Mouse (Mus musculus) liver, adult 2 months (tissue): ENCODE measurements around the gene Tekt3. TPM values are rescaled to one million over a fixed set of nuclear protein-coding genes. Genes with fewer than 3 reads are reported as not detected.
A peak's percentile ranks its signal among the peaks of the same experiment; 100 is the strongest.

Experiments used
- DNase-seq: peaks from one replicate; pipeline ENCODE4 v3.0.0-alpha.2; 2011; ENCODE audit warnings: low read depth, low spot score; ENCODE audit errors: extremely low read depth
- H3K27ac ChIP-seq: fragments of 200-500 bp; replicated peaks from 2 replicates; pipeline ENCODE4 v1.5.1; 2012; ENCODE audit warnings: low read depth, mild to moderate bottlenecking, control low read depth, inconsistent platforms, low read length; ENCODE audit not compliant: insufficient read depth
- H3K27me3 ChIP-seq: fragments of 200-500 bp; 2 replicates; pipeline ENCODE4 v1.6.1; 2012; ENCODE audit warnings: mild to moderate bottlenecking, moderate library complexity, low read length, inconsistent platforms; ENCODE audit not compliant: control insufficient read depth, insufficient read depth
- H3K36me3 ChIP-seq: fragments of 200-500 bp; 2 replicates; pipeline ENCODE4 v1.6.1; 2012; ENCODE audit warnings: low read length, inconsistent platforms; ENCODE audit not compliant: control insufficient read depth, insufficient read depth
- H3K4me1 ChIP-seq: fragments of 200-500 bp; 2 replicates; pipeline ENCODE4 v1.6.1; 2011; ENCODE audit warnings: low read length; ENCODE audit not compliant: control insufficient read depth, insufficient read depth
- H3K4me3 ChIP-seq: fragments of 200-500 bp; 2 replicates; pipeline ENCODE4 v1.5.1; 2011; ENCODE audit warnings: low read depth, mild to moderate bottlenecking, control low read depth, low read length, moderate library complexity; ENCODE audit not compliant: insufficient read depth
- H3K79me2 ChIP-seq: fragments of 200-500 bp; 2 replicates; pipeline ENCODE4 v1.6.1; 2012; ENCODE audit warnings: inconsistent platforms, mild to moderate bottlenecking, low read length, moderate library complexity; ENCODE audit not compliant: control insufficient read depth, insufficient read depth
- H3K9ac ChIP-seq: fragments of 200-500 bp; 2 replicates; pipeline ENCODE4 v1.6.1; 2012; ENCODE audit warnings: low read depth, mild to moderate bottlenecking, control low read depth, inconsistent platforms, low read length
- CTCF ChIP-seq: fragments of 200-500 bp; IDR thresholded peaks from 2 replicates; pipeline ENCODE4 v1.5.1; 2011; ENCODE audit warnings: low read depth, low read length, control low read depth
- POLR2A ChIP-seq: fragments of 200-500 bp; IDR thresholded peaks from 2 replicates; pipeline ENCODE4 v1.6.1; 2011; ENCODE audit warnings: low read length, control low read depth; ENCODE audit not compliant: insufficient read depth; ENCODE audit errors: extremely low read depth
- WGBS: fragments of 180-500 bp; shearing (Covaris S2); methylation state at CpG from one replicate; pipeline ENCODE4 v1.1.7; 2018; 5-methylcytosine and 5-hydroxymethylcytosine counted together
- polyA plus RNA-seq: library from polyadenylated mRNA; depleted of rRNA; stranded (reverse); fragments of >200 nt; gene quantifications from 2 replicates; pipeline ENCODE4 v1.2.3, GENCODE M21; 2012
- total RNA-seq: library from RNA; depleted of rRNA; stranded (reverse); fragments of >200 nt; gene quantifications from 2 replicates; pipeline ENCODE4 v1.2.3, GENCODE M21; 2014

Tekt3 gene
- total and polyA plus RNA-seq, 2 experiments: not detected

- H3K4me1 ChIP-seq: no peaks in the 10 kb centered on the region
- 89% methylated on average over 7 of the region's 7 CpGs for WGBS
- H3K9ac ChIP-seq: no peak overlapping the region
- peaks cover 9% of the 10 kb centered on the region; the same call in 1 of the 2 replicates for H3K27me3 ChIP-seq
- no peak overlapping the region for H3K27ac ChIP-seq
- no peak overlapping the region for H3K4me3 ChIP-seq
- H3K79me2 ChIP-seq: no peaks in the 10 kb centered on the region
- peak; percentile 52 for DNase-seq
- H3K36me3 ChIP-seq: no peaks in the 10 kb centered on the region
- TF ChIP-seq CTCF: no peak
- TF ChIP-seq POLR2A: no peak
These were observed 10.4 kb upstream of the Tekt3 start for GRCm38 (mm10) chr11:63051041-63051440.

DNA sequence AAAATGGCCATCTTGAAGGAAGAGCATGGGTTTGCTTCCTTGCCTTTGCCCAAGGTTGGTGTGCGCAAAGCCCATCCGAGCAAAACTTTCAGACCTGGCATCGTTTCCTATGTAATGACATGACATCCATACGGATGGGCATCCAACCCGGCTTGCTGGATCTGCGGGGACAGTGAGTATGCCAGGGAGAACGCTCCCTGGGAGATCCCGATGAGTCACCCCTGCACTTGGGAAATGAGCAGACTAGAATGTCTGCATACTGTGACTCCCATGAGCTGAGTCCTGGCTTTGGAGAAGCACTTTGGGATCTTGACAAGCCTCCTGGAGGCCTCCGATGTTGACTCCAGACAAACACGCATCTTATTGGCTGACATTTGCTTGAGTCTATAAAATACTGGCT is 9.5 kb upstream of the Tekt3 start:
- no peak for DNase-seq
- Histone ChIP-seq H3K79me2 (no peaks in the 10 kb centered on the region), H3K27ac (no peak overlapping the region), H3K27me3 (peaks cover 9% of the 10 kb centered on the region; the same call in 1 of the 2 replicates), H3K4me3 (no peak overlapping the region), H3K9ac (no peak overlapping the region), H3K4me1 (no peaks in the 10 kb centered on the region), H3K36me3 (no peaks in the 10 kb centered on the region)
- no peak for TF ChIP-seq POLR2A
- TF ChIP-seq CTCF: no peak
- 96% methylated on average over 10 of the region's 10 CpGs for WGBS

DNA sequence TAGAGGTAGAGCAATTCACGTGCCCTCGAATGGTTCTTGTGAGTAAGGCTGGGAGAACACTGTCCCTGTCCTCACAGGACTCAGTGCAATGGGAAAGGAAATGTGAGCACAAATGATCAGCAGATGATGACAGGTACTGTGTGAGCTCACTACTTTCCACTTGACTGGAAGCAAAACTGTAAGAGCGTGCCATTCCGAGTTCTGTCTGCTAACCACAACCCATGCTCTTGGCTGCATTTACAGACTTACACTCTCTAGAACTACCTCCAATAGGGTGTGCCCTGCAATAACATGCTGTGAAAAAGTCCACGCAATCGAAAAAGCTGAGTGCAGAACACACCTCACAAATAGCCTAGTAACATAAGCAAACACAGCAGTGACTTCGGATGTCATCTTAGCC is 5.9 kb upstream of the Tekt3 start:
- Histone ChIP-seq H3K27ac (no peak overlapping the region), H3K36me3 (no peaks in the 10 kb centered on the region), H3K27me3 (peaks cover 11% of the 10 kb centered on the region; the same call in 1 of the 2 replicates), H3K9ac (no peak overlapping the region), H3K4me3 (no peak overlapping the region), H3K79me2 (no peaks in the 10 kb centered on the region), H3K4me1 (no peaks in the 10 kb centered on the region)
- DNase-seq: no peak
- 88% methylated on average over 7 of the region's 7 CpGs for WGBS
- TF ChIP-seq CTCF (no peak), POLR2A (no peak)

DNA sequence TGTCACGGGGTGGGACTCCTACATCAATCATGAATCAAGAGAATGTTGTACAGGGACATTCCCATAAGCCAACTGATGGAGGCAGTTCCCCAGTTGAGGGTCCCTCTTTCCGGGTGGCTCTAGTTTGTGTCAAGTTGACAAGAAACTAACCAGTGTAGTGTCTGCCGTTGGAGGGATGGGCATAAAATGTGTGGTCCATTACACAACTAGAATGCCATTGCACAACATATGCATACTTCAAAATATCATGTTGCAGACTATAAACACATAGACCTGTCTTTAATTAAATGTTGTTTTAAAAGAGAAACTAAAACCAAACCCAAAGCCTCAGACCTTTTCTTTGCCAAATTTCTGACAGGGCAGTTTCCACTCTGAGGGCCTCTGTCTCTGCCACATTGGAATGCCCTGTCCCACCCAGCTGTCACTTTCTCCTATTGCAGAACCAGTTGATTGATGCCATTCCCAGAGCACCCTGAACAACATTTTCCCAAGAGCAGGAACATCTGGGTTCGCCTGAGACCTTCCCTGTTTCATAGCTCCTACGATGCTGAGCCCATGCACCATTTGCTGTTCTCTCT is 3.0 kb upstream of the Tekt3 start:
- no peak for DNase-seq
- 78% methylated on average over 5 of the region's 5 CpGs for WGBS
- H3K79me2 ChIP-seq: no peaks in the 10 kb centered on the region
- H3K4me1 ChIP-seq: no peaks in the 10 kb centered on the region
- TF ChIP-seq POLR2A (no peak), CTCF (no peak)
- peaks cover 16% of the 10 kb centered on the region; the same call in 1 of the 2 replicates for H3K27me3 ChIP-seq
- no peaks in the 10 kb centered on the region for H3K36me3 ChIP-seq
- H3K27ac ChIP-seq: no peak overlapping the region
- H3K9ac ChIP-seq: no peak overlapping the region
- H3K4me3 ChIP-seq: no peak overlapping the region

DNA sequence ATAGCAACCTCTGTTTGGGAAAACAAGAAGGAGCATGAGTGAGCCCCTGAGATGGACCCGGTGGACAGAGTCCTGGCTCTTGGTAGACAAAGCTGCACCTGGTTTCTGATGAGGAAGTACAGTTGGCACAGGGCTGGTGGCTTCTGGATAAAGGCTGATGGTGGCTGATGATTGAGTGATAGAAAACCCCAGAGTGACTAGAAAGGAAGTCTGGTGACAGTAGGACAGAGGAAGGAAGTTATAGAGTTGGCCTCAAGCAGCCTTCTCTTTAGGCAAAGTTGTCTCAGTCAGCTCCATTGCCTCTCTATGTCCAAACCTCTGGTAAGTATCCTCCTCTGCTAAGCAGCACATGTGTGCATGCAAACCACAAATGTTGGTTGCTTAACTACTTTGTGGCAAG is 1.5 kb upstream of the Tekt3 start:
- Histone ChIP-seq H3K9ac (no peak overlapping the region), H3K4me3 (no peak overlapping the region), H3K79me2 (no peaks in the 10 kb centered on the region), H3K4me1 (no peaks in the 10 kb centered on the region), H3K27ac (no peak overlapping the region), H3K36me3 (no peaks in the 10 kb centered on the region), H3K27me3 (peaks cover 15% of the 10 kb centered on the region; the same call in 1 of the 2 replicates)
- DNase-seq: peak; percentile 8
- no peak for TF ChIP-seq POLR2A
- no peak for TF ChIP-seq CTCF
- 86% methylated on average over 1 of the region's 1 CpGs for WGBS

- 48% methylated on average over 1 of the region's 1 CpGs for WGBS
- Histone ChIP-seq H3K79me2 (no peaks in the 10 kb centered on the region), H3K4me3 (no peak overlapping the region), H3K27ac (no peak overlapping the region), H3K9ac (no peak overlapping the region), H3K36me3 (no peaks in the 10 kb centered on the region), H3K27me3 (peaks cover 12% of the 10 kb centered on the region; the same call in 1 of the 2 replicates), H3K4me1 (no peaks in the 10 kb centered on the region)
- DNase-seq: peak; percentile 43
- TF ChIP-seq POLR2A (no peak), CTCF (no peak)
These were observed 5.1 kb downstream of the Tekt3 start for GRCm38 (mm10) chr11:63066526-63066925.
